Mouse (Mus musculus) monocyte, adult 5-6 weeks (primary cell): ENCODE results near the gene Calhm5. TPM values are rescaled to one million over a fixed set of nuclear protein-coding genes. Genes with fewer than 3 reads are reported as not detected.

Experiments
- ATAC-seq: fragments of 153-309, 156-312 bp; replicated peaks from 2 replicates; pipeline ENCODE4 v1.8.0; 2017; ENCODE audit warnings: mild to moderate bottlenecking; ENCODE audit not compliant: low TSS enrichment, insufficient number of reproducible peaks, severe bottlenecking, poor library complexity, low FRiP score
- total RNA-seq: library from RNA; stranded (forward); fragments of 200-1000, 200-491, 200-594 nt; gene quantifications from 3 replicates; pipeline ENCODE4 v1.2.3, GENCODE M21; 2017

Gene Calhm5
- not detected in 3 replicates for total RNA-seq

GRCm38 (mm10) chr10:34096418-34096883, at the start of gene Calhm5:
Gene Calhm5, minus strand, starts transcription at chr10:34096519.
- no peak for ATAC-seq

GRCm38 (mm10) chr10:34141693-34142092, 45.4 kb upstream of the Calhm5 start:
- no peak for ATAC-seq

DNA sequence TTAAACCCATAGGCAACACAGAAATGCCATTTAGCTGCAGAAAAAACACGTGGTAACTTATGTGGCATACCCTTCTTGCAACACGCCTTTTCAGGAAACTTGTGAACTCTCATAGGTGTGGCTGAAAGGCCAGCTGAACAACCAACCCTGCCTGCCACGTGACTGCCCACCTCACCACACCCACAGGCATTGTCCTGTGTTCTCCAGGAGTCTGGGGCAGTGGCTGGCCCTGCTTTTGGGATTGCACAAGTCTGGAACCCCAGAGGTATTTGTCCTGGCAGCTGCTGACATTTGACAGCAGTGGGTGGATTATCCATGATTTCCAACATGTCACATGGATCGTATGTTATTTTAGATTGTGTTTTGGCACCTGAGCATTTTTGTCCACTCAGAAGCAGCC, 43.4 kb upstream of the Calhm5 start:
- peak; percentile 40; the same call in 1 of the 2 replicates for ATAC-seq

GRCm38 (mm10) chr10:34138027-34138426, 41.7 kb upstream of the Calhm5 start:
- ATAC-seq = peak; percentile 68; the same call in 1 of the 2 replicates

- no peak for ATAC-seq
Observed at GRCm38 (mm10) chr10:34136432-34136831, 40.1 kb upstream of the Calhm5 start.

- ATAC-seq = peak; percentile 92
Observed at GRCm38 (mm10) chr10:34131356-34131755, 35.0 kb upstream of the Calhm5 start.

DNA sequence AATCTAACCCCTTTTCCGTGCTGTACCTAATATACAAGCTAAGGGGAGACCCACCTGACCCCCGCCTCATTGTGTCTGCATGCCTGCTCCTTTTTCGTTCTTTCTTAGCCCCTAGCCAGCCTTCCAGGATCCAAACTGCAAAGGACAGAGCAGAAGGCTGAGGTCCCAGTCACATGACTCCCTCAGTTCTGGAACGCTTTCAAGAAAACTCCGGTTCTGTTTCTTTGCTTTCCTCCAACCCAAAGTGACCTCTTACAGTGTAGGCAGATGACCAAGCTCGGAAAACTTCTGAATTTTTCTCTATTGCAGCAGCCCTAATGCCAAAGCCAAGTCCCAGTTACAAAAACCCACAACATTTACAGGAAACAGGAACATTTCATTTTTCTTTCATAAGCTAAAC, 32.1 kb upstream of the Calhm5 start:
- no peak for ATAC-seq

- 0 out of 2 replicates have a peak, but pooled peaks have one; percentile 11 for ATAC-seq
Observed at GRCm38 (mm10) chr10:34127392-34128378, 31.4 kb upstream of the Calhm5 start, which contains the start of gene Calhm6. Gene Calhm6, minus strand, starts transcription at chr10:34127984.

DNA sequence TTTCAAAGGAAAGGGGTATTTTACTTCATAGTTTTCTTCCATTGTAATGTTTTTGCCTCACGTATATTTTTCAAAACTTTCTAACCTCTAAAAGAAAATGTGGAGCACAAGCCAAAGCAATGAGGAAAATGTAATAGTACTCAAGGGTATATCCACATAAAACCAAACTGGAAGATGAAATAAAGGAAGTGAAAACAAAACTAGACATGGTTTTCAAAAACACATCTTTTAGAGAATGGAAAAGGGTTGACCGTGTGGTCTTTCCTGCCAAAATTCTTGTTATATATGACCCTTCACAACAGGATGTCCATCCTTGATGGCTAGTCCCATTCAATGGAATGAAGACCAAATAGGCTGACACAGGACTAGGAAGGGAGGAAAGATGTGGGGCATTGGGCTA, 22.1 kb upstream of the Calhm5 start:
- no peak for ATAC-seq

DNA sequence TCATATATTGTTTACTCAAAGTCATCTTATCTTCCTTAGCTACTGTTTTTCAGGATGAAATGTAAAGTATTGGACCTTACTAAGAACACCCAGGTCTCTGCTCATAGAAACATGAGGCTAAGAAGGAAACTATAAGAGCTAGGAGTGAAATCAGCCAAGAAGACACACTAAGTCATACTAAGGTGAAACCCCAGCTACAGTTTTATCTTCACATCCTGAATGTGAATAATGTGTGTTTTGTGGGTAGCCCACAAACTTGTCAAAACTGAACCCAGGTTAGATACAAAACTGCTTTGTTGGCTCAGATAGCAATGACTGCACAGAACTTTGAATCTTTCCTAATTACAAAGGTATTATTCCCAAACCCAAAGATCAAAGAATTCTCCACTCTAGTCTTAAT, 21.5 kb upstream of the Calhm5 start:
- ATAC-seq = no peak

DNA sequence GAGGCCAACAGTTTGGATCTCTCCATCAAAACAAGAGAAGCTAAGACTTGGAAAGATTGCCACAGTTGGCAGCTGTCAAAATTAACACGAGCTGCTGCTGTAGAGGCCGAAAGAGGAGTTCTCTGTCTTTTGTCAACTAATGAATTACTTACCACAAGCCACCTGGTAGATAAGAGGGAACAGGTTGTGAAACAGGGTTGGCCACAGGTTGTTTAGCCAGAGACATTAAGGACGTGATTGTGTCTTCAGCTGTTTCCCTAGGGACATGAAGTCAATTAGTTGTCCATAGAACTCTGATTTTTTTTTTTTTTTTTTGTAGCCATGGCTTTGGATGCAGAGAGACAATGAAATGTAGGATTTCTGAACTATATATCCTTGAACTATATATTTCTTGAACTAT, 20.8 kb upstream of the Calhm5 start:
- no peak for ATAC-seq

- ATAC-seq = no peak
Observed at GRCm38 (mm10) chr10:34111964-34112738, 15.8 kb upstream of the Calhm5 start.

- no peak for ATAC-seq
Observed at GRCm38 (mm10) chr10:34110863-34111465, 14.6 kb upstream of the Calhm5 start.

- no peak for ATAC-seq
Observed at GRCm38 (mm10) chr10:34095964-34096363, 355 bp downstream of the Calhm5 start.

- no peak for ATAC-seq
Observed at GRCm38 (mm10) chr10:34095147-34095546, 1.2 kb downstream of the Calhm5 start.

GRCm38 (mm10) chr10:34091888-34092287, 4.4 kb downstream of the Calhm5 start:
- ATAC-seq = no peak

GRCm38 (mm10) chr10:34090481-34090880, 5.8 kb downstream of the Calhm5 start:
- ATAC-seq = no peak

- no peak for ATAC-seq
Observed at GRCm38 (mm10) chr10:34089517-34089916, 6.8 kb downstream of the Calhm5 start.

DNA sequence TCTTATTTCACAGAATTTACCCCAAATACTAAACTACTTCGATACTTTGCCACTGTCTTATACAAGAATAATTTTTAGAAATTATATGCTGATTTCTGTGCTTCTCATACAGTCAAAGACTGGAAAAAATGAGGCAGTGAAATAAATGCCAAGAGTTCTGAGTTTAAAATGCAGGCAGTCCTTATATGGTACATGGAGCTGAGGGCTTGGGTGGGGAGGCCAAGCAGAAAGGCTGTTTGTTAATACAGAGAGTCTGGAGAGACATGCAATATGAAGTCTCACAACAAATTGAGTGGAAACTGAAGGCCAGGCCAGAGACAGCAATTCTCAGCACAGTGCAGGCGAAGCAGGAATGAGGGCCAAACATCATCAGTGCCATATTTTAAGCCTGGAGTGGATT, 7.8 kb downstream of the Calhm5 start:
- ATAC-seq = no peak
